Mouse (Mus musculus) naive thymus-derived CD4-positive, alpha-beta T cell, adult 2 months (primary cell): ENCODE data around the gene Dclk2.
A peak's percentile ranks its signal among the peaks of the same experiment; 100 is the strongest.

Experiments
- DNase-seq: peaks from one replicate; pipeline ENCODE4 v3.0.0-alpha.2; 2011; ENCODE audit warnings: low read depth

Gene Dclk2

GRCm38 (mm10) chr3:86758727-86759126 lies 161.9 kb downstream of the Dclk2 start:
- peak; percentile 50 for DNase-seq

GRCm38 (mm10) chr3:86756548-86756947 lies 164.1 kb downstream of the Dclk2 start:
- no peak for DNase-seq

GRCm38 (mm10) chr3:86754595-86755557 lies 165.8 kb downstream of the Dclk2 start:
- DNase-seq: no peak

- DNase-seq: no peak
These were observed 166.5 kb downstream of the Dclk2 start for GRCm38 (mm10) chr3:86754178-86754577.

- DNase-seq: no peak
These were observed 170.0 kb downstream of the Dclk2 start for GRCm38 (mm10) chr3:86750652-86751051.

- DNase-seq: no peak
These were observed 174.7 kb downstream of the Dclk2 start for GRCm38 (mm10) chr3:86745769-86746512.

GRCm38 (mm10) chr3:86745348-86745747 lies 175.3 kb downstream of the Dclk2 start:
- no peak for DNase-seq

- DNase-seq: no peak
These were observed 180.9 kb downstream of the Dclk2 start for GRCm38 (mm10) chr3:86739745-86740144.

GRCm38 (mm10) chr3:86738831-86739230 lies 181.8 kb downstream of the Dclk2 start:
- DNase-seq: no peak
